Mouse (Mus musculus) liver, embryonic 16.5 days (tissue): Measurements from ENCODE around the gene Gm17190. TPM values are rescaled to one million over a fixed set of nuclear protein-coding genes. Genes with fewer than 3 reads are reported as not detected.

Experiments
- ATAC-seq: fragments of 200-750 bp; cut with Nextera tagmentation; 2 replicates; pipeline ENCODE4 v1.8.0; 2017; ENCODE audit warnings: low read depth, mild to moderate bottlenecking, moderate number of reproducible peaks, moderate library complexity
- H3K27ac ChIP-seq: fragments of 300-500 bp; sonication (generic); 2 replicates; pipeline ENCODE4 v1.5.1; 2014; ENCODE audit warnings: mild to moderate bottlenecking, low read length
- H3K27me3 ChIP-seq: fragments of 300-500 bp; sonication (generic); 2 replicates; pipeline ENCODE4 v1.6.1; 2014; ENCODE audit warnings: low read depth, low read length, mixed read lengths; ENCODE audit not compliant: control insufficient read depth, insufficient read depth
- H3K36me3 ChIP-seq: fragments of 300-500 bp; sonication (generic); 2 replicates; pipeline ENCODE4 v1.6.1; 2014; ENCODE audit warnings: mild to moderate bottlenecking; ENCODE audit not compliant: control insufficient read depth, insufficient read depth
- H3K4me1 ChIP-seq: fragments of 300-500 bp; sonication (generic); 2 replicates; pipeline ENCODE4 v1.6.1; 2014; ENCODE audit warnings: low read depth, low read length, mixed read lengths; ENCODE audit not compliant: control insufficient read depth
- H3K4me2 ChIP-seq: fragments of 300-500 bp; sonication (generic); 2 replicates; pipeline ENCODE4 v1.6.1; 2014; ENCODE audit warnings: low read depth, low read length, mixed read lengths
- H3K4me3 ChIP-seq: fragments of 300-500 bp; sonication (generic); 2 replicates; pipeline ENCODE4 v1.5.1; 2014; ENCODE audit warnings: low read depth, mild to moderate bottlenecking, low read length
- H3K9ac ChIP-seq: fragments of 300-500 bp; sonication (generic); 2 replicates; pipeline ENCODE4 v1.6.1; 2014; ENCODE audit warnings: low read depth, low read length
- H3K9me3 ChIP-seq: fragments of 300-500 bp; sonication (generic); replicated peaks from 2 replicates; pipeline ENCODE4 v1.6.1; 2016; ENCODE audit warnings: low read length; ENCODE audit not compliant: control insufficient read depth
- WGBS: fragments of 180-500 bp; shearing (Covaris S2); extraction: QIAGEN DNeasy Blood & Tissue Kit; methylation state at CpG from one replicate; pipeline ENCODE4 v1.1.7; 2014; ENCODE audit not compliant: insufficient replicate concordance; 5-methylcytosine and 5-hydroxymethylcytosine counted together
- polyA plus RNA-seq: library from polyadenylated mRNA; unstranded; fragments of >200 nt; fragmentation: Nextera tagmentation; extraction: Ambion mirVana; gene quantifications from 2 replicates; pipeline ENCODE4 v1.2.1, GENCODE M21; 2015

The Gm17190 gene
- polyA plus RNA-seq, 1 experiment from 2014 or later = not detected

- 43% methylated on average over 4 of the region's 4 CpGs for WGBS
- Histone ChIP-seq H3K9me3 (no peaks in the 10 kb centered on the region), H3K4me2 (no peak overlapping the region), H3K36me3 (no peaks in the 10 kb centered on the region), H3K4me3 (no peak overlapping the region), H3K27ac (no peak overlapping the region), H3K27me3 (no peaks in the 10 kb centered on the region), H3K4me1 (no peaks in the 10 kb centered on the region), H3K9ac (no peak overlapping the region)
- ATAC-seq = no peak
Measured at GRCm38 (mm10) chr13:96106367-96106766, 24.5 kb downstream of the Gm17190 start.

- H3K9ac ChIP-seq = no peak overlapping the region
- H3K36me3 ChIP-seq = no peaks in the 10 kb centered on the region
- 78% methylated on average over 3 of the region's 3 CpGs for whole genome bisulfite sequencing
- H3K4me2 ChIP-seq = no peak overlapping the region
- H3K27ac ChIP-seq = no peak overlapping the region
- no peak overlapping the region for H3K4me3 ChIP-seq
- H3K4me1 ChIP-seq = no peaks in the 10 kb centered on the region
- ATAC-seq = no peak
- no peaks in the 10 kb centered on the region for H3K9me3 ChIP-seq
- no peaks in the 10 kb centered on the region for H3K27me3 ChIP-seq
Measured at GRCm38 (mm10) chr13:96110767-96111166, 28.9 kb downstream of the Gm17190 start.

GRCm38 (mm10) chr13:96112711-96113110 lies 30.9 kb downstream of the Gm17190 start:
- WGBS = 63% methylated on average over 2 of the region's 2 CpGs
- Histone ChIP-seq H3K27ac (no peak overlapping the region), H3K27me3 (no peaks in the 10 kb centered on the region), H3K36me3 (no peaks in the 10 kb centered on the region), H3K9ac (no peak overlapping the region), H3K4me2 (no peak overlapping the region), H3K9me3 (no peaks in the 10 kb centered on the region), H3K4me1 (no peaks in the 10 kb centered on the region), H3K4me3 (no peak overlapping the region)
- no peak for ATAC-seq

- Histone ChIP-seq H3K4me2 (no peak overlapping the region), H3K9me3 (no peaks in the 10 kb centered on the region), H3K36me3 (no peaks in the 10 kb centered on the region), H3K27ac (no peak overlapping the region), H3K9ac (no peak overlapping the region), H3K27me3 (peaks cover 11% of the 10 kb centered on the region), H3K4me1 (no peaks in the 10 kb centered on the region), H3K4me3 (no peak overlapping the region)
- no peak for ATAC-seq
- 62% methylated on average over 5 of the region's 5 CpGs for WGBS
Measured at GRCm38 (mm10) chr13:96125011-96125410, 43.2 kb downstream of the Gm17190 start.

- 49% methylated on average over 6 of the region's 6 CpGs for WGBS
- ATAC-seq = no peak
- Histone ChIP-seq H3K36me3 (no peaks in the 10 kb centered on the region), H3K4me1 (no peaks in the 10 kb centered on the region), H3K4me3 (no peak overlapping the region), H3K9me3 (no peaks in the 10 kb centered on the region), H3K27me3 (peaks cover 26% of the 10 kb centered on the region), H3K27ac (no peak overlapping the region), H3K4me2 (no peak overlapping the region), H3K9ac (no peak overlapping the region)
Measured at GRCm38 (mm10) chr13:96126669-96127068, 44.8 kb downstream of the Gm17190 start.

GRCm38 (mm10) chr13:96129081-96129480 lies 47.2 kb downstream of the Gm17190 start:
- Histone ChIP-seq H3K27ac (no peak overlapping the region), H3K4me1 (no peaks in the 10 kb centered on the region), H3K4me2 (no peak overlapping the region), H3K4me3 (no peak overlapping the region), H3K27me3 (peaks cover 50% of the 10 kb centered on the region), H3K9ac (no peak overlapping the region), H3K9me3 (no peaks in the 10 kb centered on the region), H3K36me3 (no peaks in the 10 kb centered on the region)
- no peak for ATAC-seq
- 45% methylated on average over 3 of the region's 3 CpGs for WGBS

GRCm38 (mm10) chr13:96131050-96131449 lies 49.2 kb downstream of the Gm17190 start:
- Histone ChIP-seq H3K27ac (no peak overlapping the region), H3K4me1 (no peaks in the 10 kb centered on the region), H3K4me3 (no peak overlapping the region), H3K36me3 (no peaks in the 10 kb centered on the region), H3K27me3 (peaks cover 64% of the 10 kb centered on the region), H3K9me3 (no peaks in the 10 kb centered on the region), H3K9ac (no peak overlapping the region), H3K4me2 (no peak overlapping the region)
- under 1% methylated on average over 28 of the region's 30 CpGs for WGBS
- ATAC-seq = no peak

GRCm38 (mm10) chr13:96131911-96132310 lies 50.1 kb downstream of the Gm17190 start:
- peak overlapping the region; percentile 21; the same call in 1 of the 2 replicates for H3K4me3 ChIP-seq
- no peaks in the 10 kb centered on the region for H3K4me1 ChIP-seq
- H3K27me3 ChIP-seq = peaks cover 64% of the 10 kb centered on the region
- H3K4me2 ChIP-seq = no peak overlapping the region
- ATAC-seq = no peak
- H3K9me3 ChIP-seq = no peaks in the 10 kb centered on the region
- H3K36me3 ChIP-seq = no peaks in the 10 kb centered on the region
- H3K9ac ChIP-seq = no peak overlapping the region
- no peak overlapping the region for H3K27ac ChIP-seq
- WGBS = 0% methylated on average over 19 of the region's 19 CpGs

GRCm38 (mm10) chr13:96132401-96132816 lies 50.6 kb downstream of the Gm17190 start, which contains the start of gene Sv2c:
Gene Sv2c, minus strand, starts transcription at chr13:96132577.
- Histone ChIP-seq H3K9ac (no peak within 1 kb of the TSS), H3K9me3 (no peaks in the 10 kb centered on the region), H3K27ac (no peak within 1 kb of the TSS), H3K27me3 (peaks cover 64% of the 10 kb centered on the region), H3K4me2 (peak within 1 kb of the TSS; percentile 18; the same call in 1 of the 2 replicates), H3K36me3 (no peaks in the 10 kb centered on the region), H3K4me3 (peak within 1 kb of the TSS; percentile 21; the same call in 1 of the 2 replicates), H3K4me1 (no peaks in the 10 kb centered on the region)
- WGBS = 1% methylated on average over 43 of the region's 44 CpGs
- no peak for ATAC-seq
